Mouse (Mus musculus) erythroblast, embryonic 14.5 days (primary cell): ENCODE data around the gene Rabl3. TPM values are rescaled to one million over a fixed set of nuclear protein-coding genes. Genes with fewer than 3 reads are reported as not detected.

Experiments
- H3K27me3 ChIP-seq: 2 replicates; pipeline ENCODE4 v1.6.1; 2012; ENCODE audit warnings: inconsistent platforms; ENCODE audit not compliant: control insufficient read depth
- H3K36me3 ChIP-seq: 2 replicates; pipeline ENCODE4 v1.6.1; 2012; ENCODE audit warnings: mild to moderate bottlenecking, inconsistent platforms; ENCODE audit not compliant: control insufficient read depth
- H3K4me1 ChIP-seq: 2 replicates; pipeline ENCODE4 v1.6.1; 2012; ENCODE audit warnings: inconsistent platforms; ENCODE audit not compliant: control insufficient read depth
- H3K4me3 ChIP-seq: replicated peaks from 2 replicates; pipeline ENCODE3; 2012; ENCODE audit warnings: moderate library complexity, mild to moderate bottlenecking, inconsistent platforms
- H3K9me3 ChIP-seq: 2 replicates; pipeline ENCODE4 v1.6.1; 2012; ENCODE audit warnings: low read length, inconsistent platforms, mixed read lengths; ENCODE audit not compliant: control insufficient read depth
- GATA1 ChIP-seq: IDR thresholded peaks from 2 replicates; pipeline ENCODE4 v1.6.1; 2012; ENCODE audit warnings: low read length, inconsistent platforms, mixed read lengths
- TAL1 ChIP-seq: IDR thresholded peaks from 3 replicates; pipeline ENCODE4 v1.6.1; 2012; ENCODE audit warnings: low read length, inconsistent platforms, mixed read lengths
- polyA plus RNA-seq: library from polyadenylated mRNA; stranded (reverse); fragments of >175 nt; gene quantifications from 2 replicates; pipeline ENCODE4 v1.2.3, GENCODE M21; 2012

The Rabl3 gene
- polyA plus RNA-seq, 1 experiment, result 0.05 TPM

GRCm38 (mm10) chr16:37567113-37568050 is 27.7 kb downstream of the Rabl3 start:
- peaks cover 16% of the 10 kb centered on the region for H3K36me3 ChIP-seq
- H3K9me3 ChIP-seq, result peaks cover under 1% of the 10 kb centered on the region
- H3K4me1 ChIP-seq, result peaks cover 8% of the 10 kb centered on the region
- no peak overlapping the region for H3K4me3 ChIP-seq
- H3K27me3 ChIP-seq, result no peaks in the 10 kb centered on the region
- TF ChIP-seq GATA1, result no peak
- no peak for TF ChIP-seq TAL1

- Histone ChIP-seq H3K36me3 (peaks cover 16% of the 10 kb centered on the region), H3K4me1 (no peaks in the 10 kb centered on the region), H3K27me3 (no peaks in the 10 kb centered on the region), H3K9me3 (peaks cover 6% of the 10 kb centered on the region), H3K4me3 (no peak overlapping the region)
- TF ChIP-seq GATA1 (no peak), TAL1 (no peak)
Measured at GRCm38 (mm10) chr16:37571554-37571953, 31.9 kb downstream of the Rabl3 start.

GRCm38 (mm10) chr16:37572117-37572754 is 32.6 kb downstream of the Rabl3 start:
- Histone ChIP-seq H3K36me3 (peaks cover 16% of the 10 kb centered on the region), H3K9me3 (peaks cover 6% of the 10 kb centered on the region), H3K27me3 (no peaks in the 10 kb centered on the region), H3K4me3 (no peak overlapping the region), H3K4me1 (no peaks in the 10 kb centered on the region)
- no peak for TF ChIP-seq TAL1
- TF ChIP-seq GATA1, result no peak

- H3K9me3 ChIP-seq, result peaks cover 6% of the 10 kb centered on the region
- no peaks in the 10 kb centered on the region for H3K4me1 ChIP-seq
- H3K27me3 ChIP-seq, result no peaks in the 10 kb centered on the region
- TF ChIP-seq TAL1, result no peak
- TF ChIP-seq GATA1, result no peak
- H3K4me3 ChIP-seq, result no peak overlapping the region
- H3K36me3 ChIP-seq, result peaks cover 13% of the 10 kb centered on the region
Measured at GRCm38 (mm10) chr16:37573061-37573460, 33.4 kb downstream of the Rabl3 start.

- Histone ChIP-seq H3K4me3 (no peak overlapping the region), H3K27me3 (no peaks in the 10 kb centered on the region), H3K4me1 (no peaks in the 10 kb centered on the region), H3K36me3 (peaks cover 13% of the 10 kb centered on the region), H3K9me3 (peaks cover 6% of the 10 kb centered on the region)
- TF ChIP-seq TAL1, result no peak
- no peak for TF ChIP-seq GATA1
Measured at GRCm38 (mm10) chr16:37575325-37575724, 35.6 kb downstream of the Rabl3 start.

- no peaks in the 10 kb centered on the region for H3K36me3 ChIP-seq
- no peaks in the 10 kb centered on the region for H3K9me3 ChIP-seq
- TF ChIP-seq GATA1 (no peak), TAL1 (no peak)
- H3K4me1 ChIP-seq, result no peaks in the 10 kb centered on the region
- H3K4me3 ChIP-seq, result no peak overlapping the region
- peaks cover 6% of the 10 kb centered on the region for H3K27me3 ChIP-seq
Measured at GRCm38 (mm10) chr16:37579591-37579990, 39.9 kb downstream of the Rabl3 start.

- H3K36me3 ChIP-seq, result no peaks in the 10 kb centered on the region
- TF ChIP-seq GATA1 (no peak), TAL1 (no peak)
- peak within 1 kb of the TSS; percentile 40 for H3K4me3 ChIP-seq
- H3K9me3 ChIP-seq, result no peaks in the 10 kb centered on the region
- peaks cover 7% of the 10 kb centered on the region for H3K27me3 ChIP-seq
- no peaks in the 10 kb centered on the region for H3K4me1 ChIP-seq
Measured at GRCm38 (mm10) chr16:37579994-37580393, 40.3 kb downstream of the Rabl3 start, which contains the start of gene Hgd. Gene Hgd (plus strand): TSS chr16:37580153.

GRCm38 (mm10) chr16:37580651-37581050 is 41.0 kb downstream of the Rabl3 start:
- H3K36me3 ChIP-seq, result no peaks in the 10 kb centered on the region
- no peaks in the 10 kb centered on the region for H3K4me1 ChIP-seq
- peaks cover 7% of the 10 kb centered on the region for H3K27me3 ChIP-seq
- peak overlapping the region; percentile 40 for H3K4me3 ChIP-seq
- TF ChIP-seq TAL1 (no peak), GATA1 (no peak)
- H3K9me3 ChIP-seq, result no peaks in the 10 kb centered on the region

GRCm38 (mm10) chr16:37581901-37582300 is 42.2 kb downstream of the Rabl3 start:
- no peaks in the 10 kb centered on the region for H3K36me3 ChIP-seq
- H3K4me3 ChIP-seq, result no peak overlapping the region
- TF ChIP-seq TAL1 (no peak), GATA1 (no peak)
- H3K4me1 ChIP-seq, result no peaks in the 10 kb centered on the region
- H3K9me3 ChIP-seq, result no peaks in the 10 kb centered on the region
- peaks cover 7% of the 10 kb centered on the region for H3K27me3 ChIP-seq

- H3K9me3 ChIP-seq, result no peaks in the 10 kb centered on the region
- H3K36me3 ChIP-seq, result no peaks in the 10 kb centered on the region; the same call in 1 of the 2 replicates
- H3K4me1 ChIP-seq, result no peaks in the 10 kb centered on the region
- peaks cover 7% of the 10 kb centered on the region for H3K27me3 ChIP-seq
- no peak overlapping the region for H3K4me3 ChIP-seq
- TF ChIP-seq TAL1 (no peak), GATA1 (no peak)
Measured at GRCm38 (mm10) chr16:37583306-37583705, 43.6 kb downstream of the Rabl3 start.
